Mouse (Mus musculus) cerebellum, adult 11 months (tissue): ENCODE measurements around the gene Ugcg.

Source experiments
- DNase-seq: peaks from one replicate; pipeline ENCODE4 v3.0.0; 2022

Ugcg gene

DNA sequence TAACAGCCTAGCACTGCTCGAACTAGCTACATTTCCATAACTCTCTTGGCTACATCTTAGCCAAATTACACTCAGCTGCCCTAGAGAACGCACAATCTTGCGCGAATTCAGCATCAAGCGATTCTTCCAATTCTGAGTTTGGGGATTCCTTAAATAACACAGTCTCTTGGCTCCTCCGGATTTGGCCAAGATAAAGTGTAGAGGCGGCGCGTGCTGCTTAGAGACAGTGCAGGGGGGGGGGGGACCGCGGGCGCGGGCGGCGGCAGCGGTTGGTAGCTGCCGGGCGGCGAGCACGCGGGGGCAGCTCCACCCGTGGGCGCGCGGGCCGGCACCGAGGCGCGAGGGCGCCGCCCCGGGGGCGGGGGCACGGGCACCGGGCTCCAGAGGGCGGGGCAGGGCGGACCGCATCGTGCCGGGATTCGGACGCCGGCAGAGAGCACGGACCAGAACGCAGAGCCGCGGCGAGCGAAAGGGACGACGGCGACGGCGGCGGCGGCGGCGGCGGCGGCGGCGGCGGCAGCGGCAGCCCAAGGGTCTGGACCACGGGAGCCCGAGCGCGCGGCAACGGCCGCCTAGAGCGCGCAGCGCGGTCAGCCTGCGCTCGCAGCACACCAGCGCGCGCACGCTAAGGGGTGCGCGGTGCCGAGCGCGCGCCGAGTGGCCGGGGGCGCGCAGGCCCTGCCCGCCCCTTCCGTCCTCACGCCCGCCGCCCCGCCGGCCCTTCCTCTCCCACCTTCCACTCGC lies at the start of gene Ugcg:
Gene Ugcg (plus strand): TSS at position 456 of the 744 bp plus-strand sequence.
- peak; percentile 79 for DNase-seq

DNA sequence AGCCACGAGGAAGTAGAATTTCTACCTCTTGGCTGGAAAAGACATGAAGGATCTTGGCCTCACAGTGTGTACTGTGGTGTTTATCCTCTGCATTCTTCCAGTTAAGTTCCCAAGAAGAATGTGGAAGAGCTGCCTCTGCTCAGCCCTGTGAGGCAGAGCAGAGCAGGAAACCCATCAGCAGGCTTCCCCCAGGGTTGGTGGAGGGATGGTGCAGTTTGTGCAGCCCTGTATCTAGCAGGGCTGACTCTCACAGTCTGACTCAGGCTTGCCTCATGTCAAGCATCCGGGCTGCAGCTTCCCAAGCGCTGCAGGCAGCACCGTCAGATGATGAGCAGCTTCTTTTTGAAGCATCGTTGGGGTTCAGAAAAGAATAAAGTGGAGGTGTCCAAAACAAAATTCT lies 40.0 kb upstream of the Ugcg start:
- no peak for DNase-seq

DNA sequence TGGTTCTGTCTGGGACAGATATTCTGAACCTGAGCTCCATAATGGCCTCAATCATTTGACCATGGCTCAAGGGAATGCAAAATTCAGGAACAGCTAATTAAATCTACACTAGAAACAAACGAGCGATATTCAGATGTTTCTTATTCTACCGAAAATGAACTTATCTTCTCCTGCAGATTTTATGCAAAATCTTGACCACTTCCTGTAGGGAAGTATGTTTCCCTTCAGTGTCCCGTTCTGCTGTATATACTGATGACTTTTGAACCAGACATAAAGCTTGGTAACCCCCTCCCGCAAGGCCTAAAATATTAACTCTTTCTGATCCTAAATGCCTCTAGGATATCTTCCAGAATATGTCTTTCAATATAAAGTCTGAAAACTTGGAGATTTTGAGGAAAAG lies 38.1 kb upstream of the Ugcg start:
- no peak for DNase-seq

DNA sequence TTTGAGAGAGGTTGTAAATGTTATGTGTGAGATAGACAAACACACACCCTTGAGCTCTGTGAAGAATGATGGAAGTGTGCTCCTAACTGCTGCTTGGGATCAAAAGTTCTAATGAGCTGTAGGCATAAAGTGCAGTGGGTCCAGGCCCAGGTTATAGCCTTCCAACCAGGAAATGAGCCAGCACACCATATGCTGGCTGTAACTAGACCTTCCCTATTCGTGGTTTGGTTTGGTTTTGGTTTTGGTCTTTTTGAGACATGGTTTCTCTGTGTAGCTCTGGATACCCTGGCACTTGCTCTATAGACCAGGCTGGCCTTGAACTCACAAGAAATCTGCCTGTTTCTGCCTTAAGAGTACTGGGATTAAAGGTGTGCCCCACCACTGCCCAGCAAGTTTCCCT lies 37.1 kb upstream of the Ugcg start:
- no peak for DNase-seq

DNA sequence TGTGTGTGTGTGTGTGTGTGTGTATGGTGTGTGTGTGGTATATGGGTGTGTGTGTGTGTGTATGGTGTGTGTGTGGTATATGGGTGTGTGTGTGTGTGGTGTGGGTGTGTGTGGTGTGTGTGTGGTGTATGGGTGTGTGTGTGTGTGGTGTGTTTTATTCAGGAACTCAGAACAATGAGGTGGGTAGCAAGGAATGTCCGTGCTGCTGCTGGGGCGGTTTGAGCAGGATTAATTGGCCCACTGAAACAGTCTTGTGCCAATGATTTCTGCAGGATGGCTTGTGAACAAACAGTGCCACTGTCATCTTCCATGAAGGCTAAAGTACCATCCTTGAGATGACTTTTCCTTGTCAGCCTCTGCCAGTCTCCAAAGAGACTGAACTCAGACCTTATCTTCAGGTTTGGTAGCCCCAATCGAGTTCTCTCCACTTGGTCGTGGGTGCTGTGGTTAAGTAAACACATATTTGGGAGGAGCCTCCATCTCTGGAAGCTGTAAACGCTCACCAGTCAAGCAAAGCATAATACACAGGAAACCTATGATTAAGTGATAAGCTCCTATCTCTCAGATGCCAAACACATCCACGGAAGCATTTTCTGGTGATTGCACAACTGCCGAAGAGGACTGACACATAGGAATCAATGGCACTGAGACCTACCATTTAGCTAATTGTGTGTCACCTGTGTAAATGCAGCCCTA lies 32.0 kb upstream of the Ugcg start:
- no peak for DNase-seq

DNA sequence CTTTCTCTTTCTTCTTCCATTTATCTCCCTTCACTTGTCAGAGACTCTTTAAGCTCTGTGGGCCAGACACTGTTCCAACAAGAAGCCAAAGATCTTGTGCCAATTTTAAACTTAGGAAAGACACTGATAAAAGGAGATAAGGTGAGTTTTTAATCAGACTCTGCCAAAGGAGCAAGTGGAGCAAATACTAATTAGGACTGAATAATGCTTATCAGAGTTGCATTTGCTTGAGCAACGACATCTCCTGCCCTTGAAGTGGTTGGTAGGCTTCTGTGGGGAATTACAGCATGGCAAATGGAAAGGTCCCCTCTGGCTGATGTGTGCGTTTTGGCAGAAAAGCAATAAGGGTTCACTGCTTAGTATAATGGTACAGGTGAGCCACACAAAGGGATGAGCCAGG lies 31.4 kb upstream of the Ugcg start:
- DNase-seq = no peak

DNA sequence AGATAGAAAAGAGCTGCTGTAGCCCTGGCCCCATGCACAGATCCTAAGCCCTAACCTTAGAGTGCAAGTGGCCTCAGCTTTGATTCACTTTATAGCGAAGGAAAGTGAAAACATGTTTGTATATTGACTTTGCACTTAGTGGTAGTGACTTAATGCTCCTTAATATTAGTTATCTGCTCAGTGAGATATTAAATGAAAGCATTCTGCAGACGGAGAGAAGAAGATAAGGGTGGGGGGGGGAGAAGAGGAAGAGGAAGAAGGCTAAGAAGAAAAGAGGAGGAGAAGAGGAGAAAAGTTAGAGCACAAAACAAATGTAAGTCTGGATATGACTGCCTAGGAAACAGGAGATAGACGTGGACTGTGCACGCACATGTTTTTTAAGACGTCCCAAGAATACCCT lies 28.8 kb upstream of the Ugcg start:
- DNase-seq = no peak

DNA sequence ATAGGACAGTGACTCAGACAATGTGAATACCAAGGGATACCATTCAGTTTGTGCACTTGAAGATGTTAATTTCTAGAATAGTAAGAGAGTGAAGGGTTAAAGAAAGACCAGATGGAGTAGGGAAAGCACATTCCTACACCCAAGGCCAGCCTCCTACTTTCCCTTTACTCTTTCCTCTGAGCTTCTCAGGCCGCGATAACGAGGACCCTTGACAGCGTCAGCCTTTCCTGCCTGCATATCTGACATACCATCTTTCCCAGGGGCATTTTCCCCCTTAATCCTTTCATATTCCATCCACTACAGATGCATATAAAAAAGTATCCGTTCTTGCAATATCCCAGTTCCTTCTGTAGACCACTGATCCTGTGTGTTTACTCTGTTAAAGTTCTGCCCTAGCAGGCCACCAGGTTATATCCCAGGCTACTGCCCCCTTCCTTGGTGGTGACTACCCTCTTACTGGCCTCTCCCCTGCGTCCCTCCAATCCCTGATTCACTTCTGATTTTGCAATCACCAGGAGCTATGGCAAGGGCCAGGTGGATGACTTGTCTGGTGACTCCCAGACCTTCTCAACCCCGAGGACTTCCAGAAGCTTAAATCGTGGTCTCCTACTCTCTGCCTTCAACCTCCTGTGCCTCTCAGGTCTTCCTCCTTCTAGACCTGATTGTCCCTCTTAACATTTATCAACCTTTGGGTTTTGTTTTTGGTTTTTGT lies 27.9 kb upstream of the Ugcg start:
- no peak for DNase-seq

DNA sequence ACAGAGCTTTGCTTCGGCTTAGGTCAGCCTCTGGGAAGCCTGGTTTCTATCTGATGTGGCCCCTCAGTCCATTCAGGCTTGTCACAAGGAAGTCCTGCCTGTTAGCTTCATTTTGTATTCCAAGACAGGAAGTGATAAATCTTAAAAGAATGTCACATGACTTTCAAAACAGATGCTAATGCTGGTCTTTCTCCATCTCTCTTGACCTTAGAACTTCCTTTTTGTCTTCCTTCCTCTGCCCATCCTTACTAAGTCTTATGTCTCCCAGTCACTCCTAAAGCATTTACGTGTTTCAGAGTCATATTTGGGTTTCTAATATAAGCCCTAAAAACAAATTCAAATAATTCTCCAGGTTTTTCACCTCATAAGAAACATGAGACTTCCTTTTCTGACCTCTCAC lies 25.0 kb upstream of the Ugcg start:
- no peak for DNase-seq

DNA sequence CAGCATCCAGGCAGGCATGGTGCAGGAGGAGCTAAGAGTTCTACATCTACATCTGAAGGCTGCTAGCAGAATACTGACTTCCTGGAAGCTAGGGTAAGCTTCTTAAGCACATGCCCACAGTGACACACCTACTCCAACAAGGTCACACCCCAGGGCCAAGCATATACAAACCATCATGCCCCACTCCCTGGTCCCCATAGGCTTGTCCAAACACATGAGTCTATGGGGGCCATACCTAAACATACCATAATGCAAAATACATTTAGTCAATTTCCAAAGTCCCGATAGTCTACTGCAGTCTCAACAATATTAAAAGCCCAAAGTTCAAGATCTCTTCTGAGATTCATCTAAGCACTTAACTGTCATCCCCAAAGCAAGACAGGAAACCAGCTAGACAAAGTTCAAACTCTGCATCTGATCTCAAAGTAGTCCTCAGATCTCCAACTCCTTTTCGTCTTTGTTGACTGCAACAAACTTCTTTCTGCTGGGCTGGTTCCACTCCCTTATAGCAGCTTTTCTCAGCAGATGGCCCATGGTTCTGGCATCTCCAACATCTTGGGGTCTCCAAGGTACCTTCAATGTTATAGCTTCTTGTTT lies 21.7 kb upstream of the Ugcg start:
- DNase-seq = no peak

DNA sequence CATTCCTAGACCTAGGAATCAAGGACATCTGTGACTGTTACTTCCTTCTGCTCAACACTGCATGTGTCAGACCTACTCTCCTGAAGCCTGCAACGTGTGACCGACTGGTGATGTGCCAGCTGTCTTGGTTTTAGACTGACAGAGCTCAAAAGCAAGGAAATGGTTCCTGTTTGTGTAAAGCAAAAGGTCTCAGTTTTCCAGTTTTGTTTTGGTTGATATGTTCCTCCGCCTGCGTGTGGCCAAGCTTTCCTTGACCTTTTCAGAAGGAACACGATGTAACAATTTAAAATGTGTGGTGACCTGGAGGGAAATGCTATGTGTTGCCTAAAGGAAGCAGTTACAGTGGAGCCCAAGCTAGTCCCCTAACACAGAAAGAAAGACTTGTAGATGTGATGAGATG lies 19.1 kb upstream of the Ugcg start:
- DNase-seq = no peak

DNA sequence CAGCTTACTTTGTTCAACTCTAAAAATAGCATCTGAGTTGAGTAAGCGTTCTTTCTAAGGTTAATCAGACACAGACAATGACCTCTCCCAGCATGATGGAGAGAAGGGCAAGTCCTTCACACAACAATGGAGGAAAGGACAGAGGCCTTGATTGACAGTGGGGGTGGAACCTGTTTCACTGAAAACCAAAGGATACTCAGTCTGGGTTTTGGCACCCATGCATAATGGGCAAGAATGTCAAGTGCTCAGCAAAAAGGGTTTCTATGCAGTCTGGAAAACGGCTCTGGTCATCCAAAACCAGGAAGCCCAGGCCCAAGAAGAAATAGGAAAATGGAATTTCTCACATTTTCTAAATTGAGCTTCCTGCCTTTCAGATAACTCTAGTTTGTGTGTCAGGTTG lies 16.4 kb upstream of the Ugcg start:
- no peak for DNase-seq

DNA sequence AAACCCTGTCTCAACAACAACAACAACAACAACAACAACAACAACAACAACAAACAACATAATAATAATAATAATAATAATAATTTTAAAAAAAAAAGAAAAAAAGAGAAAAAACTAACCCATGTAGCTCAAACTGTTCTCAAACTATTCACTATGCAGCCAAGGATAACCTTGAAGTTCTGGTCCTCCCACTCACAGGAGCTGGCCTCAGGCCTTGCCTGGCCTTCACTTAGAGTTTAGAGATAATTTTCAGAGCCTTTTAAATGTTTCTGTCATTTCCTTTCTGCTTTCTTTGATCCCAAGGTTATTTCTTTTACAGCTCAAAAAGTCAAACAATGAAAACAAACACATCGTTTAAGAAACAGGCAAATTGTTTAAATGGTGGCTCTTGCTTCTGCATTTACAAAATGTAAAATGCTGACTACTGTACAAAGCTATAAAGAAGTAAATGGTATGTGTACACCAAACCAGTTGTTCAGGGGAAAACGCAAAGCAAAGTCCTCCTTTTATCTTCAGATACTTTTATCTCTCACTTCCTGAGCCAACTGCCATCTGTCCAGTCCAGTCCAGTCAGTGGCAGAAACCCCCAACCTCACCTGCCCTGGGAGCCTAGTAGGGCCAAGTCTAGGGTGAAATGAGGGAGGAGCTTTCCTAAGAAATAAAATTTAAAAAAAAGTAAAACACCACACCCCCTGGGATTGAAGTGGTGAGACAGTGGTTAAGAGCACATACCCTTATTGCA lies 15.7 kb upstream of the Ugcg start:
- DNase-seq = no peak

DNA sequence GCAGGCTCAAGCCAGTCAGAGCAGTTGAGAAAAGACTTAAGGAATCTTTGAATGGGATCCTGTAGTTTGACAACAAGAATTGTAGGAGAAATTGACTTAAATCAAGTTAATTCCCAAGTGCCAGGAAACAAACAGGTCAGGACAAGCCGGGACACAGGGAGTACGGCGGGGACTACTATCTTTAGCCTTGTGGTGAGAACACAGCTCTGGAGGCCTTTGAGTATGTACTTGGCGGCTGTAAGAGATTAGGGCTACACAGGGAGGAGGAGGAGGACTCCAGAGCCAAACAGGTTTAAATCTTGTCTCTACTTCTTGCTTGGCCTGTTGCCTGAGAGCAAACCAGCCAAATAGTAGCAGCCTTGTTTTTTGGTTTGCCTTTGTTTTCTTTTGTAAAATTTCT lies 14.1 kb upstream of the Ugcg start:
- no peak for DNase-seq

DNA sequence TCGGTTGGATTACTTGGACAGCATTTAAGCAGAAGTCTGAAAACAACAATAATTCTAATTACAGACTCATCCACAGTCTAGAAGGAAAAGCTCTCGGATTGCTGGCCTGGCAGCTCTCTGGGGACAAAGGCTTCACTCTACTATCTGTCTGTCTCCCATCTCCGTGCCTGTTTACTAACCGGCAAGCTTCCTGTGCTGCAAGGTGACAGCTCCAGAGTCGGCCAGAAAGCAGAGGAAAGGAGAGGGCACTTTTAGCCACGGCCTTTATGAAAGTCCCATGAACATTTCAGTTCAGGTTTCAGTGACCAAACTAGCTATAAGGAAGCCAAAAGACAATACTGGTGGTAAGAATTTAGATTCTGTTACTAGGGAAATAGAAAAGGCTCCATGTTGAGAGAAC lies 13.1 kb upstream of the Ugcg start:
- no peak for DNase-seq

DNA sequence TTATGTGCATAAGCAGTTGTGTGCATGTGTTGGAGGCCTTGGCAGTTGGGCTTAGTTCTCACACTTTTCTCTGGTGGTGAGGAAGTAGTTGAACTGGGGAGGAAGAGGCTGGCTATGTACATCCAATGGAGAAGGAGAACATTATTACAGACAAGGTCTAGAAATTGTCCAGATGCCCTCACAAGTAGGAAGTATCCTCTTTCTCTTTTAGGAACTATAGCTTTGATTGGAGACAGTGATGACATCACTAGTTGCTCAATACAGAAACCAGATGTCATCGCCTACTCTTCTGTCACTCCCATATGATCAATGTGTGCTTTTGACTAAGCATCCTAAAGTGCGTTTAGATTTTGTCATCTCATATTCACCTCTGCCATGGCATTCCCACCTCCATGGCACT lies 11.5 kb upstream of the Ugcg start:
- no peak for DNase-seq

DNA sequence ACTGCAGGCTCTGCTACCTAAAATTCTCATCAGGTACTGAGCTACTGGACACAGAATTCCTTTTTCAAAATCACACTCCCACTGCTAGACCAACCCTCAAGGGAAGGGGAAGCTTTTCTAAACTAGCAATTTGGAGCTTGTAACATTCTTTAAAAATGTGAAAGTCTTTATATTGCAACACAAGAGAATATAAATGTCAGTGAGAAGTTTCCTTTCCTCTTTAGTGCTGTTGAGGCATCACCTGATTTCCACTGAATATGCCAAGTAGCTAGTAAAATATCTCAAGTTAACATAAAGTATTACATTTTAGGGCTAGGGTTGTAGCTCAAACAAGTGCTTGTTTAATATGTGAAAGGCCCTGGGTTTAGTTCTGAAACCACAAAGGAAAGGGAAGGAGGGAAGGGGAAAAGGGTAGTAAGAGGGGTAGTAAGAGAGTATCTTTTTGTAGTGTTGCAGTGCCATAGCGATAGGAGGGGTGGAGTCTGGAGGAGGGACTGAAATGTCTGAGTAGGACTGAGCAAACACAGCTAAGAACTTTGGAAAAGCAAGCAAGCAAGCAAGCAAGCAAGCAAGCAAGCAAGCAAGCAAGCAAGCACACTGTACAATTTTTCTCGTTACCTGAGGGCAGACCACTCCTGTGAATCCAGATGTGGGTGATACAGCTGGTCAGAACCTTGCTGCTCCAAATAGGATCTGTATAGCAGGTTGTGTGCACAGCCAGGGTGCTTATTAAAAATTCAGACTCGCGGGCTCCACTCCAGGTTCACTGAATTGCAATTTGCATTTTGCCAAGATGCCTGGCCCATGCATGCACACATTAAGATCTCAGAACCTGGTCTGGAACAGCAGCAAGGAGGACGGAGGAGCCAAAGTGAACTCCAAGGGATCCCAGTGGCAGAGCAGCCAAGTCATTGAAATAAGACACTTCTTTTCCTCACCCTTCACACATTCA lies 7.5 kb upstream of the Ugcg start:
- DNase-seq = no peak

DNA sequence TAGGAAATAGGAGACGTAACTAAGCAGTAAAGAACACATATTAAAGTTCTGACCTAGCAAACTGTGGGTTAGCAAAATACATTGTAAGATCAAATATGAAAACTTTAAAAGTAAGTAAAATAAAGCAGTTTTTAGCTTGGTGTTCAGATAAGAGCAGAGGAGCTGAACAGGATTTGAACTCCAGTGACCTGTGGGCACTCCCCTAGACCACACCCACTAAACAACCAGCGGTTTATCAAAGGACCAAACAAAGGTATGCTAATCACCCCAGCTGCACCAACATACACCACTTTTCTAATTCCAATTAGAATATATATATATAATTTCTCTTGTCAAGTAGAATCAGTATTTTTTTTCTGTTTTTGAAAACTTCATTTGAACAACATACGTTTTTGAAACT lies 3.4 kb upstream of the Ugcg start:
- DNase-seq = no peak

DNA sequence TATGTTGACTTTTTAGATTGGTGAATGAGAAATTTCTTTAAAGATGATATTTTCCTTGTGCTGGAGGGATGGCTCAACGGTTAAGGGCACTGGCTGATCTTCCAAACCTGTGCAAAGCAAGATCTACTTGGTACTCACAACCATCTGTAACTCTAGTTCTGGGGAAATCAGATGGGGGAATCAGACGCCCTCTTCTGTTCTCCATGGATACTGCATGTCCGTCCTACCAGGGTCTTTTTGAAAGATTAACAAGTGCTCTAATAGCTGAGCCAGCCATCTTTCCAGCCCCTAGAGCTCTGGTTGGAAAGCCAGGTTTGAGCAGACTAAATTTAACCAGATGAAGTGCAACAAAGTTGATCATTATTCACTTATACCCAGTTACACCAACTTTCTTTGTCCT lies 1.8 kb upstream of the Ugcg start:
- DNase-seq = peak; percentile 15

DNA sequence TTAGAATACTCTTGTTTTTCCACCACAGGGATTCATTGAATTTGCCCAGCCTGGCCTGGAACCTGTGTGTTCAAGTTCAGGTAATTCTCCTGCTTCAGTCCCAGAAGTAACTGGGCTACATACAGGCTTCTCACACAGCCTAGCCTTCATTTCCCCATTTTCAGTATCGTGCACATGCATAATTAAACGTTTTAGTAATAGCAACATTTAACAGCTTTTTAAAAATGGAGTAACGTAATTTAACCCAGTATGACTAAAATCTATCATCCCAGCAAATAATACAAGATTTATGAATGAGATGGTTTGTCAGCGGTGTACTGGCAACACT lies 619 bp upstream of the Ugcg start:
- DNase-seq = no peak

DNA sequence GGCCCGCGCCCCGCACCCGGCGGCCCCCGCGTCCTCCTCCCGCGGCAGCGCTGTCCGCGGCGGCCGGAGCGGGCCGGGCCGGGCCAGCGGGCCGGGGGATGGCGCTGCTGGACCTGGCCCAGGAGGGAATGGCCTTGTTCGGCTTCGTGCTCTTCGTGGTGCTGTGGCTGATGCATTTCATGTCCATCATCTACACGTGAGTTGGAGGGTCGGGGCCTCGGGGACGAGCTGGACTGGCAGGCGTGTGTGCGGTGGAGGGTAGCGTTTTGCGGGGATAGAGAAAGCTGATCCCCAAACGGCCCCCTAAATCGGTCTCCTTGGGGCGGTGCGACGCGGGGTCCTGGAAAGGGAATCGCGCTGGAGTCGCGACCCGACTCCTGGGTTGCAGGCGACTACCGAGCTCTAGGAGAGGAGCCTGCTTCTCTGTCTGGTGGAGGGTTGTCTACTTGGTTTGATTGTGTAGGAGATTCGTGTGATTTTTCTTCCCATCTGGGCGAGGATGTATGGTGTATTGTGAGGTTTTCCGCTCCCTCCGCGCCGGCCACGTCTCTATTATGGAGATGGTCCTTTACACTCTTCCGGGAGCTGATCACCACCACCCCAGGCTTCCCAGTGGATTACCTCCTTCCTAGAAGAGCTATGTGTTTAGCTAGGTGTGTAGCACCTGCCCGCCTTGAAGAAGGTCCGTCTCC lies 635 bp downstream of the Ugcg start:
- no peak for DNase-seq
